Mouse (Mus musculus): ENCODE results near the gene Mfsd12. TPM values are rescaled to one million over a fixed set of nuclear protein-coding genes. Genes with fewer than 3 reads are reported as not detected.

The Mfsd12 gene
- 10.2 and 11.7 TPM in 2 replicates for polyA plus RNA-seq (2012; rRNA removed)

DNA sequence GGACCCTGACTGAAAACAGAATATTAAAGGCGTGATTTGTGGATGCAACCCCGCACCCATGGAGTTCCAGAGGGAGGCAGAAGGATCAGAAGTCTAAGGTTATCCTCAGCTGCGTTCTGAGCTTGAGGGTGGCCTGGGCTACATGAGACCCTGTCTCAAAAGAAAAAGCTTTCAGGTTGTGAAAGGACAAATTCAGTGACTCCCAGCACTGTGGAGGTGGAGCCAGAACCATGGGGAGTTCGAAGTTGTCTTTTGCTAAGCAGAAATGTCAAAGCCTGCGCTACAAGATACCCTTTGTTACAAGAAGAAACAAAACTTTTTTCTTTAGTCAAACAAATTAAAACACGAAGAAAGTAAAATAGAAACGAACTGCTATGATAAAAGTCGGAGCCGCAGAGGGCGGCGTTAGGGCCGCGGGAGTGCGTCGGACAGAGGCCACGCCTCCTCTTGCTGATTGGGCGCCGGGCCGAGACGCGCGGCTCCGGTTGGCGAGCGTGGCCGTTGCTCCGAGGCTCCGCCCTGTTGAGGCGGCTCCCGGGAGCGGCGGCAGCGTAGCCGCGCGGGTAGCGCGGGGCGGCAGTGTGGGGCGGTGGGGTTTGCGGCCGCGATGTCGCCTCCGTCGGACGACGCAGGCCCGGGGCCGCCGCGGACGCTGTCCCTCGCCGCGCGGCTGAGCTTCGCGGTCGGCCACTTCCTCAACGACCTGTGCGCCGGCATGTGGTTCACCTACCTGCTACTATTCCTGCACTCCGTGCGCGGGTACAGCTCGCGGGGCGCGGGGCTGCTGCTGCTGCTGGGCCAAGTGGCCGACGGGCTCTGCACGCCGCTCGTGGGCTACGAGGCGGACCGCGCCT is at the start of gene Mfsd12:
Gene Mfsd12 (plus strand): TSS at position 501 of the 854 bp plus-strand sequence.

DNA sequence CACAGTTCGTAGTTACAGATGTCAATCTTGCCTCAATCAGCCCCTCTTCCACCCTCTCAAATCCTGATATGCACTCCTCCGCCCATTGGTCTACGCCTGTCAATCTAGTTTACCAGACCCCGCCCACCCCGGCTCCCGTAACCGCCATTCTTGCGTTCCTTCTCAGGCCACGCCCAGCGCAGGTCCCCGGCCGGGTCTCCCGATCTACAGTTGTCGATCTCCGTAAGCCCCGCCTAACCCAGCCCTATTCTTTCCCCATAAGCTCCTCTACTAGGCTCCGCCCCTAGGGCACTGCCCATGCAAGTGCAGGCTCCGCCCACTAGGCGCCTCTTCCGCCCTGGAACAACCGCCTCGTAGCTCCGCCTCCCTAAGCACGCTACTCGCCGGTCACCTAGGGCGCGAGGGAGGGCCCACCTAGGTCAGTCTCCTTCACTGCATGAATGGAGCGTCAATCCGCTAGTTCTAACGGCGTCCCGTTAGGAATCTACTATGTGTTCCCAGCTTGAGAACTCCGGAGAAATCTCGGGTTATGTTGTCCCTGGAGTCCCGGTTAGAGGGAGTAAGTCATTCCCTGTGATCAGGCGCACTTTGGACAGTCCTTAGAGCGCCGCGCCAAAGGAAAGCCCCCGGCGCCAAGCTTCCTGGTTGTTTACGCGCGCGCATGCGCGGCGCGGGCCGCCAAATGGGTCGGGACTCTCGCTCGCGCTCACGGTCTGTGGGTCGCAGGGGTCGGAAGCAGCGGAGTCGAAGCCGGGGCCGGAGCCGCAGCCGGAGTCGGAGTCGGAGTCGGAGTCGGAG is 36.5 kb upstream of the Mfsd12 start, which contains the start of gene Cactin:
Gene Cactin (plus strand): TSS at position 554 of the 798 bp plus-strand sequence.

DNA sequence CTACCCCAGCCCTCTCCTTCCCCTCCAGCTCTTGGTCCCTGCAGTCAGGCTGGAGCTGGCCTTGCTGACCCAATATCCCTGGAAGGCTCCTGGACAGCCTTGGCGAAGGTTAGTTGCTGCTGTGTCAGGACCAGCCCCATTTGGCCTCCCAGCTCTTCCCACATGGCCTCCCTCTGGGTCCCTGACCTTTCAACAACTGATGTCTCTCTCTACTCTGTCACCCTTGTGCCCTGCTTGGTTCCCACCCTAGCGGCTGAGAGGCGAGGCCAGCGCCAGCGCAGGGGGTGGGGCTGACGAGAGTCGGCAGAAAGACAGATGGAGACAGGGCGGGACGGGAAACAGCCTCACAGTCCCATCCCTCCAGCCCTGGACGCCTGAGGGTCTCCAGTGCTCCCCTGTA is 28.9 kb upstream of the Mfsd12 start, which contains the start of gene Tbxa2r:
Gene Tbxa2r (plus strand): TSS at position 346 of the 400 bp plus-strand sequence.

DNA sequence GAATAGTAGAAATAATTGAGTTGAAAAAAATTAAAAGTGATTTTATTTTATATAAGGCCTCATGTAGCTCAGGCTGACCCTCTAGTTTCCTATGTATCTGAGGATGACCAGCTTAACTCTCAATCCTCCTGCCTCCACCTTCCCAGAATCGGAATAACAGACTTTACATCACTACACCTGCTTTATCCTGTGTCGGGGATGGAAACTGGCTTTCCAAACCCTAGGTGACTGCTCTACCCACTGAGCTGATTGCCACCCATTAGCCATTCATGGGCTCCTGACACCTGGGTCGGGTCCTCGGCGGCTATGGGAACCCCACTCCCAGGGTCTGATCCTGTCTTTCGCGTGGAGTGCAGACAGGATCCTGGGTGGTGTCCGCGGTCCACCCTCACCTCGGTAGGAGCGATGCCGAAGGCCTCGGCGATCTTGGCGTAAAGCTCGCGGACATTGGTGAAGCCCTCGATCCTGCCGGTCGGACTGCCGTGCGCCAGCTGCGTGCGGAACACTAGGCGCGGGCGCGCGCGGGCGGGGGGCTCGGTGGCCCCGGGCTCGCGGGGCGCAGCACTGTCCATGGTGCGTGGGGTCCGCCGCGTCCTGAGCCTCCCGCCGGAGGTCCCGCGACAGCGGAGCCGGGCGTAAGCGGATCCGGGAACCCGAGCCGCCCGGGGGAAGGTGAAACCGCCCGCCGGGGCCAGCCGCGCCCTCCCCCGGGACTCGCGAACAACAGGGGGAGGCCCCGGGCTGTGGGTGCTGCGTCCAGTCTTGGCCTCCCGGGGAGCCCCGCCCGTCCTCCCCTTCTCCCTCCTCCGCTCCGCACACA is 14.4 kb upstream of the Mfsd12 start, which contains the start of gene Gipc3:
Gene Gipc3 (minus strand): TSS at position 581 of the 820 bp plus-strand sequence.

DNA sequence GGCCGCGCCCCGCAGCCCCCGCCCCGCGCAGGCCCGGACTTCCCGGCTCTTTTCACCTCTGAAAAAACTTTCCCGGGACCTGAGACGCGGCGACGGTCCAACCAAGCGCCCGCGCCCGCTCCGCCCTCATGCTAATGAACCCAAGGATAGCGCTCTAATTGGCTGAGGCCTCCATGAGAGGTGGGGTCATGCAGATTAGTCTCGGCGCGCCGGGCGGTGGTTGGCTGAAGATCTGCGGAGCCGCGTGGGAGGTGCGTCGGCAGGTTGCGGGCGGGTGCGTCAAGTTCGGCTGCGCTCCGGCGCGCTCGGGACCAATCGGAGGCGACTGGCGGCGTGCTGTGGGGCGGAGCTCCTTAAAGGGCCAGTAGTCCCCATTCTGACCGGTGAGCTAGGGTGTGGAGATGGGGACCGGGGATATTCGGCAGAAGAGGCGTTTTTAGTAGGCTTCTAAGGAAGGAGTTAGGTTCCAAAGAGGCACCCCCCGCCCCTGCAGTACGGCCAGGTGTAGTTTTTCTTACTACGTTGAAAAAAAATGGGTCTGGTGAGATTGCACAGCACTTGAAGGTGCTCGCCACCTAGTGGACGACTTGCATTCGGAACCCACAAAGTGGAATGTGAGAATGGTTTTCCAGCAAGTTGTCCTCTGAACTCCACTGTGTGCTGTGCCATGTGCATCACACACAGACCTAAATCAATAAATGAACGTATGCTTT is 6.8 kb upstream of the Mfsd12 start, which contains the start of gene Hmg20b:
Gene Hmg20b (minus strand): TSS at position 130 of the 713 bp plus-strand sequence.

DNA sequence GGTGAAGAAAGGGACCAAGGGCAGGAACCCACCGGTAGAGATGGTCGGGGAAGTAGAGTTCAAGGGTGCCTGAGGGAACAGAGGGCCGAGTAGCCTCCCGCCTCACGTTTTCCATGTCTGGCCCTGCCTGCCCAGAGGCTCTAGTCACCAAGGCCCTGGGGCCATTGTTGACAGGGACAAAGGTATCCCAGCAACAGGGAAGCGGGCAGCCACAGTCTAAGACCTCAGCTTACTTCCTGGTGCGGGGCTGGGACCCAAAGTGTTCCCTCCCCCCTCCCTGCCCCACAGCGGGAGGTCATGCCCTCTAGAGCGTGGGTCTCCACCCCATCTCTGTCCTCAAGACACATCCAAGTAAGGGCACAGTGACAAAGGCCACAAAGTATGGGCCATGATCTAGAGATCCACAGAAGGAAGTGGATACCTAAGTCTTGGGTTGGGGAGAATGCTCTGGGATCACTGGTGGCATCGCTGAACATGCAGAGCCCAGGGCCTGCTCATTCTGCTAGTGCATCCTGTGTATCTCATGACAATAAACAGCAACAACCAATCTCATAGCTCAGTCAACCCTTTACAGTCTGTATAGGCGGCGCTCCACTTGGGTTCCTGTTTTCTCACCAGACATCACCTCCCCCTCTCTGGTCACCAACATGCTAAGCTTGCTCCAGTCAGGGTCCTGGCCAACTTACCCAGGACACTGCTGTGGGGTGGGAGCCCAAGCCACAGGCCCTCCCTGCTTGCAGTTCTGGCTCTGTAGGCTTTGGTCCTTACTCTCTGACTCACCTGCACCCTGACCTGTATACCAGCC is 8.6 kb downstream of the Mfsd12 start, which contains the start of gene 4930404N11Rik:
Gene 4930404N11Rik (minus strand): TSS at position 145 of the 805 bp plus-strand sequence.

DNA sequence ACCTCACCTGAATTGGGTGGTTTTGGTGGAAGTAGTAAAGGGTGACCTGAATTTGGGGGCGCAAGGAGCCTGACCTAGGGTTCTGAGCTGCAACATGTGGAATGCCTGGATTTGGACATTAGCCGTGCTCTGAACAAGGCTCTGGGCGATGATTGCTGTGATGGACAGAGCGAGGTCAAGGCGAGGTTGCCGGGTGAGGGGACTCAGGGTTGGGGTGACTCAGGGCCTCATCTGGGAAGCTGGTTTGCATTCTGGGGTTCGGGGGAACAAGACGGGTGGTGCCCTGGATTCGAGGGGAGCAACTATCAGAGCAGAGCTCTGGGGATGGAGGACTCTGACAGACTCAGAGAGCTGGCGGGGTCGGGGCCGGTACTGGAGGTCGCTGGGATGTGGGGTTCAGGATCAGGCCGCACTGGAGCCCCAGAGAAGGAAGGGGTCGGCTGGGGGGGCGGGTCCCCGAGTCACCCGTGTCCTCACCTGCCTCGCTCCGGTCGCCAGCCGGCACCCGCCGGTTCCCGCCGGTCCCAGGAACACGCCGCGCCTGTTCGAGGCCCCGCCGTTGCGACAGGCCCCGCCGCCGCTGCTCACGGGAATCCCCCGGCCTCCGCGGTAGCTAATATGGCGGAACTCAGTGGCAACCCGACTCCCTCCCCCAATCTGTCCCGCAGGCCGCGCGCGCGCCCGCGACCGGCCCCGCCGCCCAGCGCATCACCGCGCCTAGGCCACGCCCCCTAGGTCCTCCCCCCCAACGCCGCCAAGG is 20.7 kb downstream of the Mfsd12 start, which contains the start of gene Fzr1:
Gene Fzr1 (minus strand): TSS at position 724 of the 760 bp plus-strand sequence.

DNA sequence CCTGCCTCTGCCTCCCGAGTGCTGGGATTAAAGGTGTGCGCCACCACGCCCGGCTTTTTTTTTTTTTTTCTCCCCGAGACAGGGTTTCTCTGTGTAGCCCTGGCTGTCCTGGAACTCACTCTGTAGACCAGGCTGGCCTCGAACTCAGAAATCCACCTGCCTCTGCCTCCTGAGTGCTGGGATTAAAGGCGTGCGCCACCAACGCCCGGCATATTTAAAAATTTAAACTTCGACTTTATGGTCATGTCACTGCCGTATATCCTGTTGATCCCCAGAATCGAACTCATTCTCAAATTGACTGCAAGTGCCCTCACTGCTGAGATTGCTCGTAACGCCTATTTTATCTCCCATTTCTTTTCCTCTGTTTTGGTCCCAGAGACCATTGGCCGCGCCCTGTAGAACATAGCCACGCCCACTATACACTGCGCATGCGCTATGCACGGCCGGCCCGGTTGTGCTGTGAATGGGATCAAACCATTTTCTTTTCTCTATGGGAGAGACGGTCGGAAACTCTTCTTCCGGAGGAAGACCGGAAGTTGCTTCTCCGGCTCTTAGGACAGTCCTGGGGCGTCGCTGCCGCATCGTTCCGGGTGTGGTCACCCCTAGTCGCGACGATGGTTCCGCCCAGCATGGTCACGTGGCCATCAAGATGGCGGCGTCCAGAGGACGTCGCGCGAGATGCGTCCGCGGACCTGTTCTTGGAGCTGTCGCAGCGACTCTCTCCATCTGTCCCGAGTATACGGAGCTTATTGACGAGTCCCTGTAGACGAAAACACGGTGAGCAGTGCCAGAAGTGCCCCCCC is 26.7 kb downstream of the Mfsd12 start, which contains the start of the genes Dohh and Gm48551:
Gene Dohh (plus strand): TSS at position 627 of the 803 bp plus-strand sequence.
Gene Gm48551 (plus strand): TSS at position 665 of the 803 bp plus-strand sequence.

DNA sequence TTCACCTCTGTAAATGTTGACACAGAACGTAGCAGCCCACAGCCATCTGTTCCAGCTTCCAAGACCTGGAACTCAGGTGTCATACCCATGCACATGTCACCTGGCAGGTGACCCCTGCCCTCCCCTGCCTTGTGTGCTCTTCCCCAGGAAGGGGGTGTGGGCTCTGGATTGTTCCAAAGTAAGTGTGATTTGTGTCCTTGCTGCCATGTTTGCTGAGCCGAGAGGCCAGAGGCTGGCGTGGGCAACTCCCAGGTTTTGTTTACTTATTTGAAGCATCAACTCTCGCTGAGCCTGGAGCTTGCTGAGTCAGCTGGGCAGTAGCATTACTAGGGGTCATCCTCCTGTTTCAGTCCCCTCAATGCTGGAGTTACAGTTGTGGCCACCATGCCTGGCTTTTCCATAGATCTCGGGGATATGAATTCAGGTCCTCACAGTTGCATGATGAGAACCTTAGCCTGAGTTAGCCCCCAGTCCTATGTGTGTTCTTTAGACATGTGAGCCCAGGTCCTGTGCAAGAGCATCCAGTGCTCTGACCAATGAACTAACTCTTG is 31.3 kb downstream of the Mfsd12 start, which contains the start of gene Gm48552:
Gene Gm48552 (plus strand): TSS at position 501 of the 551 bp plus-strand sequence.

DNA sequence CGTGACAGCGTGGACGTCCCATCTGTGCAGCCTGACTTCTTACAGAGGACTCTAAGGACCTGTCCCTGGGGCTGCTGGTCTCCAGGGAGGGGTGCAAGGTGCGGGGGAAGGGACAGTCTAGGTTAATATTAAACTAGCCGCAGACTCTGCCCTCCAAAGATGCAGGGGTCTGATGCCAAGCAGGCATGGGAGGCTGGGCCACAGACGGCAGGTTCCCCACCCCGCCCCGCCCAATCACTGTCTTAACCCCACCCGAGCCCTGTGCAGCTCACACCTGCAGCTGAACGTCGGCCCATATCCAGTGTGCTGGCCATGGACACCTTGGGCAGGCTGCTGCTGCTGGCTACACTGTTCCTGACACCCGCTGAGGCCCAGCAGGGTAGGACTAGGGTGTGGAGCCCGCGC is 35.5 kb downstream of the Mfsd12 start, which contains the start of gene Smim24:
Gene Smim24 (plus strand): TSS at position 271 of the 405 bp plus-strand sequence.

Other genes starting within 250 kb of the Mfsd12 start
- gene Zbtb7a, start 222.3 kb upstream of the Mfsd12 start, polyA plus RNA-seq (2012; rRNA removed), result 10.6 and 12.4 TPM in 2 replicates
- gene Pias4, start 189.6 kb upstream of the Mfsd12 start, polyA plus RNA-seq (2012; rRNA removed), result 41.9 and 42.9 TPM in 2 replicates
- 1,386 and 1,461 TPM in 2 replicates for gene Eef2, start 180.9 kb upstream of the Mfsd12 start, polyA plus RNA-seq (2012; rRNA removed)
- gene Dapk3, start 174.5 kb upstream of the Mfsd12 start, polyA plus RNA-seq (2012; rRNA removed), result 78.9 and 87.7 TPM in 2 replicates
- not detected in 2 replicates for gene 4930442H23Rik, start 173.6 kb upstream of the Mfsd12 start, polyA plus RNA-seq (2012; rRNA removed)
- gene Nmrk2, start 155.4 kb upstream of the Mfsd12 start, polyA plus RNA-seq (2012; rRNA removed), result 0.14 and 0.18 TPM in 2 replicates
- 103 and 115 TPM in 2 replicates for gene Atcay, start 126.7 kb upstream of the Mfsd12 start, polyA plus RNA-seq (2012; rRNA removed)
- 56.2 and 61.9 TPM in 2 replicates for gene Zfr2, start 124.3 kb upstream of the Mfsd12 start, polyA plus RNA-seq (2012; rRNA removed)
- gene Matk, start 104.6 kb upstream of the Mfsd12 start, polyA plus RNA-seq (2012; rRNA removed), result 27.4 and 30.6 TPM in 2 replicates
- gene Mrpl54, start 90.6 kb upstream of the Mfsd12 start, polyA plus RNA-seq (2012; rRNA removed), result 88.3 and 93.2 TPM in 2 replicates
- gene Apba3, start 90.5 kb upstream of the Mfsd12 start, polyA plus RNA-seq (2012; rRNA removed), result 42.9 and 51.3 TPM in 2 replicates
- 4.5 and 4.8 TPM in 2 replicates for gene Tjp3, start 65.9 kb upstream of the Mfsd12 start, polyA plus RNA-seq (2012; rRNA removed)
- gene Pip5k1c, start 64.5 kb upstream of the Mfsd12 start, polyA plus RNA-seq (2012; rRNA removed), result 190 and 197 TPM in 2 replicates
- gene Cactin, start 36.4 kb upstream of the Mfsd12 start, polyA plus RNA-seq (2012; rRNA removed), result 43.9 and 45.0 TPM in 2 replicates
- 3.5 and 4.3 TPM in 2 replicates for gene Tbxa2r, start 28.8 kb upstream of the Mfsd12 start, polyA plus RNA-seq (2012; rRNA removed)
- 0.04 and 0.13 TPM in 2 replicates for gene Gipc3, start 14.2 kb upstream of the Mfsd12 start, polyA plus RNA-seq (2012; rRNA removed)
- 68.8 and 75.6 TPM in 2 replicates for gene Hmg20b, start 7.0 kb upstream of the Mfsd12 start, polyA plus RNA-seq (2012; rRNA removed)
- 0.14 and 0.44 TPM in 2 replicates for gene 4930404N11Rik, start 8.3 kb downstream of the Mfsd12 start, polyA plus RNA-seq (2012; rRNA removed)
- 130 and 138 TPM in 2 replicates for gene Fzr1, start 21.0 kb downstream of the Mfsd12 start, polyA plus RNA-seq (2012; rRNA removed)
- gene Dohh, start 26.9 kb downstream of the Mfsd12 start, polyA plus RNA-seq (2012; rRNA removed), result 65.9 and 67.3 TPM in 2 replicates
- gene Gm48551, start 27.0 kb downstream of the Mfsd12 start, polyA plus RNA-seq (2012; rRNA removed), result 6.7 and 7.1 TPM in 2 replicates
- gene Gm48552, start 31.5 kb downstream of the Mfsd12 start, polyA plus RNA-seq (2012; rRNA removed), result 8.2 and 10.2 TPM in 2 replicates
- gene Smim24, start 35.6 kb downstream of the Mfsd12 start, polyA plus RNA-seq (2012; rRNA removed), result 3.1 and 3.9 TPM in 2 replicates
- gene Nfic, start 98.1 kb downstream of the Mfsd12 start, polyA plus RNA-seq (2012; rRNA removed), result 11.0 and 17.7 TPM in 2 replicates
- 286 and 299 TPM in 2 replicates for gene Celf5, start 125.2 kb downstream of the Mfsd12 start, polyA plus RNA-seq (2012; rRNA removed)
- 145 and 155 TPM in 2 replicates for gene Ncln, start 138.9 kb downstream of the Mfsd12 start, polyA plus RNA-seq (2012; rRNA removed)
- 0.34 and 0.43 TPM in 2 replicates for gene S1pr4, start 142.6 kb downstream of the Mfsd12 start, polyA plus RNA-seq (2012; rRNA removed)
- 0.84 and 1.1 TPM in 2 replicates for gene Gna15, start 166.7 kb downstream of the Mfsd12 start, polyA plus RNA-seq (2012; rRNA removed)
- 94.4 and 98.2 TPM in 2 replicates for gene Gna11, start 187.7 kb downstream of the Mfsd12 start, polyA plus RNA-seq (2012; rRNA removed)
- gene Aes, start 202.0 kb downstream of the Mfsd12 start, polyA plus RNA-seq (2012; rRNA removed), result 534 and 542 TPM in 2 replicates
- gene Tle2, start 217.1 kb downstream of the Mfsd12 start, polyA plus RNA-seq (2012; rRNA removed), result 102 and 134 TPM in 2 replicates
- gene Tle6, start 243.6 kb downstream of the Mfsd12 start, polyA plus RNA-seq (2012; rRNA removed), result 5.5 and 10.4 TPM in 2 replicates
- 5.9 and 7.4 TPM in 2 replicates for gene BC025920, start 248.8 kb downstream of the Mfsd12 start, polyA plus RNA-seq (2012; rRNA removed)